In the genomic region with DNA sequence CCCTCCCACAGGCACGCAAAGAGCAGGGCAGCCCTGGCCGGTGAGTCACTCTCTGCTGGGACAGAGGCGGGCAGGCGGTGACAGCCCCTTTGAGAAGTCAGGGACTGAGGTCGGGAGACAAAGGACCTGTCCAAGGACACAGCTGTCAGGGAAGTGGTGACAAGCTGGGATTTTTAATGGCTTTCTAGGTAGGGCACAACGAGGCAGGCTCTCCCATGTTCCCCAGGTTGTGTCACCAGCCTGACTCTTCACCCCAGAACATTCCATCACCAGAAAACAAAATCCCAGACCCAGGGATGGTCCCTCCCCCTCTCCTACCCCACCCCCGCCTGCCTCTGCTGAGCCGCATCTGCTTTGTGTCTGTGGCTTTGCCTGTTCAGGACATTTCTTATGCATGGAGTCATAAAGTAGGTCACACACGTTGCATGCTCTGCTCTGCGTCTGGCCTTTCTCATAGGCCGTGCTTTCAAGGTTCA, we compare ENCODE assay signal across 8 mouse cellular contexts. TPM values are rescaled to one million over a fixed set of nuclear protein-coding genes. Genes with fewer than 3 reads are reported as not detected.
DNase-seq lines count a peak whose midpoint lies in the region; ATAC-seq and TF ChIP-seq lines count a peak whose summit lies in the region.

No protein-coding gene starts in this region.

- dilution Hi-C loops in CH12.LX (cut with MboI; ENCODE audit: extremely low pct_ligation_motif_present, extremely low pct_unique_long_range_greater_than_20kb, low sequenced_read_pairs), result no loop called here

- in situ Hi-C loops in CH12.LX (cut with MboI; ENCODE audit: low pct_ligation_motif_present, low pct_unique_long_range_greater_than_20kb, low sequenced_read_pairs), result loop anchor here (5.0 kb wide), 1 partner anchor 34 kb away; no protein-coding TSS in a partner anchor

- peak; percentile 97 for DNase-seq in heart, adult 11 months
- no peak for DNase-seq in heart, adult 8-10 months (ENCODE audit: low spot score)
- no peak for DNase-seq in CH12.LX (ENCODE audit: extremely low read depth)
- DNase-seq in mesoderm, embryonic 11.5 days (ENCODE audit: low read depth, low spot score), result peak; percentile 56
- DNase-seq in layer of hippocampus, postnatal 36 days, result no peak
- DNase-seq in cerebellum, adult 18-20 months, result no peak

- no peaks in the 10 kb centered on the region for H3K79me2 ChIP-seq in CH12.LX (replicated peaks; ENCODE audit: control insufficient read depth, extremely low read depth, insufficient read depth, poor library complexity, severe bottlenecking)

- TF ChIP-seq CTCF in CH12.LX (conservative IDR thresholded peaks at IDR 0.05 in 1 of 2, IDR thresholded peaks at IDR 0.05 in 1 of 2; ENCODE audit: low read depth in 2 of 2, low read length in 2 of 2), result no peak
- no peak for TF ChIP-seq CTCF in embryonic fibroblast, embryonic 13.5 days (IDR thresholded peaks at IDR 0.05; ENCODE audit: borderline replicate concordance, insufficient read depth, low read length)

- 0 out of 2 replicates have a peak, but pooled peaks have one; percentile 5 for TF ChIP-seq POLR2A in CH12.LX (IDR thresholded peaks at IDR 0.05; ENCODE audit: low read depth, low read length)
- TF ChIP-seq POLR2A in embryonic fibroblast, embryonic 13.5 days (IDR thresholded peaks at IDR 0.05; ENCODE audit: low read depth, low read length), result no peak

- TF ChIP-seq RAD21 in CH12.LX (IDR thresholded peaks at IDR 0.05; ENCODE audit: low read depth, low read length), result no peak

- peaks cover 36 to 86% of the 10 kb centered on the region in 2 experiments for H3K4me1 ChIP-seq in CH12.LX (ENCODE audit: control insufficient read depth in 1 of 2, insufficient read depth in 2 of 2)
- H3K4me1 ChIP-seq in embryonic fibroblast, embryonic 13.5 days (ENCODE audit: control insufficient read depth, insufficient read depth, low read length), result peaks cover 9% of the 10 kb centered on the region

- no peak for TF ChIP-seq EP300 in CH12.LX (IDR thresholded peaks at IDR 0.05; ENCODE audit: low read length)

- peak overlapping the region; percentile 73 for H3K27ac ChIP-seq in CH12.LX (ENCODE audit: insufficient read depth, low read depth)
- peak overlapping the region; percentile 88 for H3K27ac ChIP-seq in embryonic fibroblast, embryonic 13.5 days (ENCODE audit: insufficient read depth, low read length)

- H3K4me2 ChIP-seq in CH12.LX (ENCODE audit: insufficient read depth, low read depth, poor library complexity, severe bottlenecking), result peak overlapping the region; percentile 41; the same call in 1 of the 2 replicates

- H3K9me3 ChIP-seq in CH12.LX (replicated peaks; ENCODE audit: low read length), result peaks cover 7% of the 10 kb centered on the region

- H3K36me3 ChIP-seq in CH12.LX (replicated peaks in 1 of 2; ENCODE audit: control insufficient read depth in 1 of 2, insufficient read depth in 1 of 2, low read length in 1 of 2), result peaks cover 0 to 6% of the 10 kb centered on the region in 2 experiments

- no peak for ATAC-seq in monocyte, adult 5-6 weeks (replicated peaks; ENCODE audit: insufficient number of reproducible peaks, low FRiP score, low TSS enrichment, poor library complexity, severe bottlenecking)

- no peaks in the 10 kb centered on the region for H3K27me3 ChIP-seq in CH12.LX (replicated peaks)

- peak overlapping the region; percentile 4; the same call in 1 of the 2 replicates for H3K9ac ChIP-seq in CH12.LX (ENCODE audit: insufficient read depth, low read depth)

- peak overlapping the region in 2 of 3 experiments; percentile 7 to 42 for H3K4me3 ChIP-seq in CH12.LX (replicated peaks in 1 of 3; ENCODE audit: low read depth in 2 of 3, low read length in 2 of 3, poor library complexity in 1 of 3)
- no peak overlapping the region for H3K4me3 ChIP-seq in embryonic fibroblast, embryonic 13.5 days (ENCODE audit: insufficient read depth, low read length)

TF ChIP-seq in CH12.LX, 34 proteins besides CTCF, POLR2A, EP300 and RAD21:
- TF ChIP-seq MXI1 (IDR thresholded peaks at IDR 0.05; ENCODE audit: low read depth, low read length), result peak; percentile 27; the same call in 1 of the 2 replicates
- 0 out of 2 replicates have a peak, but pooled peaks have one; percentile 4 for TF ChIP-seq RCOR1 (conservative IDR thresholded peaks at IDR 0.05; ENCODE audit: low read depth, low read length)
- no peak for TF ChIP-seq IRF4 (IDR thresholded peaks at IDR 0.05; ENCODE audit: low read depth, low read length)
- no peak for TF ChIP-seq ZKSCAN1 (IDR thresholded peaks at IDR 0.05; ENCODE audit: borderline replicate concordance, low read depth, low read length)
- TF ChIP-seq MAX (IDR thresholded peaks at IDR 0.05; ENCODE audit: low read length), result 0 out of 2 replicates have a peak, but pooled peaks have one; percentile 17
- 0 out of 2 replicates have a peak, but pooled peaks have one; percentile 26 for TF ChIP-seq BHLHE40 (IDR thresholded peaks at IDR 0.05; ENCODE audit: low read depth, low read length)
- no peak for TF ChIP-seq ZNF384 (IDR thresholded peaks at IDR 0.05; ENCODE audit: low read depth, low read length)
- TF ChIP-seq TCF12 (IDR thresholded peaks at IDR 0.05; ENCODE audit: low read depth, low read length), result peak; percentile 54; the same call in 1 of the 2 replicates
- TF ChIP-seq ETS1 (conservative IDR thresholded peaks at IDR 0.05; ENCODE audit: low read depth, low read length), result peak; percentile 5; the same call in 1 of the 2 replicates
- peak; percentile 57 for TF ChIP-seq CHD2 (IDR thresholded peaks at IDR 0.05; ENCODE audit: low read length)

RNA-seq across cellular contexts. Expression of a gene that starts 15.0 kb away (rescaled TPM):
- total RNA-seq in heart, adult 8-10 months (2022), result 1 to 10 TPM; 1.2 to 2.2 (median 1.4) TPM
- total RNA-seq in CH12.LX (2012; rRNA removed) (2.9 and 3.1 TPM in 2 replicates), CH12.LX (2014; rRNA removed) (1.5 and 1.6 TPM in 2 replicates)
- polyA plus RNA-seq in CH12.LX (2012; ENCODE audit: insufficient read length, low read depth), result 9.0 and 12.6 TPM in 2 replicates
- polyA plus RNA-seq in embryonic fibroblast, embryonic 13.5 days (2011; ENCODE audit: insufficient read length, low read depth, missing spikeins), result 73.0 and 82.3 TPM in 2 replicates
- total RNA-seq in layer of hippocampus, postnatal 36 days (2021), result under 1 TPM; 0.50 to 0.94 TPM
- total RNA-seq in monocyte, adult 5-6 weeks (2017), result not detected in 3 replicates

Comparison
In these comparisons a context has a peak if more than half of its experiments do, and no peak if none do; other contexts are left out.
1. DNase-seq: peak in heart, adult 11 months (single experiment) and mesoderm, embryonic 11.5 days (single experiment); none in heart, adult 8-10 months (single experiment), CH12.LX (single experiment), layer of hippocampus, postnatal 36 days (0 of 2) and cerebellum, adult 18-20 months (0 of 2).